Mouse (Mus musculus): ENCODE measurements around the gene A030005K14Rik. TPM values are rescaled to one million over a fixed set of nuclear protein-coding genes. Genes with fewer than 3 reads are reported as not detected.

Gene A030005K14Rik
- polyA plus RNA-seq, 1 experiment, result not detected

DNA sequence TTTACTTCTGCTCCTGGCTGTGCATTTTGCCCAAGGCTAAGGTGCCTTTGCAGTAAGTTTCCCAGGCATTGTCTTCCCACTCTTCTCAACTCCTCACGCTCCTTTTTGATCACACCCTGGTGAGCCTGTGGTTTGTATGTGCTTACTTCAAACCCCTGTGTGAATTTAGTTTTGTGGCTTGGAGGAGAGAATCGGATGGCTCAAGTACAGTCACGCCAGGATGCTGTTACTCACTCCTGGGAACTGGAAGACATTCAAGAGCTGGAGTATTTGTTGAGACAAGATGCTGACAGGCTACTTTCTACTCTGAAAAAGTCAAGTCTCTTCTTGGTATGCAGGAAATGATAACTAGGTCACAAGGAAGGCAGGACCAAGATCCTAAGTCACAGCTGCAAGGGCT, 32.1 kb upstream of the A030005K14Rik start:
- TF ChIP-seq POLR2A (IDR thresholded peaks at IDR 0.05; ENCODE audit: low read depth, low read length) (no peak), CTCF (IDR thresholded peaks at IDR 0.05; ENCODE audit: extremely low read depth, insufficient read length, insufficient replicate concordance, low read depth, low read length) (no peak)
- Histone ChIP-seq H3K4me1 (ENCODE audit: control insufficient read depth, insufficient read depth, insufficient read length, low read length) (peaks cover 3% of the 10 kb centered on the region; the same call in 1 of the 2 replicates), H3K27ac (ENCODE audit: insufficient read depth, low read depth, low read length) (no peak overlapping the region), H3K36me3 (ENCODE audit: control insufficient read depth, insufficient read depth, low read length) (no peaks in the 10 kb centered on the region), H3K27me3 (ENCODE audit: control insufficient read depth, insufficient read depth, low read length) (no peaks in the 10 kb centered on the region; the same call in 1 of the 2 replicates), H3K4me3 (ENCODE audit: low read depth, low read length) (no peak overlapping the region)
- WGBS, result 77% methylated on average over 3 of the region's 3 CpGs

DNA sequence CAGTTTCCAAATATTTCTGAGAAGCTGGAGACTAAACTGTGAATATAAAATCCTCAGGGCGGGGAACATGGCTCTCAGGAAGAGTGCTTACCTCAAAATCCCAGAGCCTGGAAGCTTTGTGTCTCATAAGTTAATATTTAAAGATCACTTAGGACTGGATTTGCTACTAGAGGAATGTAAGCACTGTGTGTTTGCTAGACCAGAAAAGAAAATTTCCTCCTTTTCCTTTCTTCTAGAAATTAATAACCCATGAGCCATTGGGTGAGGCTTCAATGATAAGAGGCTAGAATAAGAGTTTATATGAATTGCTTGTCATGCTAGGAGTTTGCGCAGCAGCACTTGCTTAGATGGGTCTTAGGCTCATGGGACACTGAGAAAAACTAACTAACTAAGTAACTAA, 25.6 kb upstream of the A030005K14Rik start:
- WGBS, result 49% methylated on average over 2 of the region's 2 CpGs
- no peak overlapping the region for H3K27ac ChIP-seq (ENCODE audit: insufficient read depth, low read depth, low read length)
- H3K36me3 ChIP-seq (ENCODE audit: control insufficient read depth, insufficient read depth, low read length), result no peaks in the 10 kb centered on the region
- no peaks in the 10 kb centered on the region for H3K27me3 ChIP-seq (ENCODE audit: control insufficient read depth, insufficient read depth, low read length)
- H3K4me1 ChIP-seq (ENCODE audit: control insufficient read depth, insufficient read depth, insufficient read length, low read length), result no peaks in the 10 kb centered on the region
- H3K4me3 ChIP-seq (ENCODE audit: low read depth, low read length), result no peak overlapping the region
- TF ChIP-seq POLR2A (IDR thresholded peaks at IDR 0.05; ENCODE audit: low read depth, low read length) (no peak), CTCF (IDR thresholded peaks at IDR 0.05; ENCODE audit: extremely low read depth, insufficient read length, insufficient replicate concordance, low read depth, low read length) (no peak)

DNA sequence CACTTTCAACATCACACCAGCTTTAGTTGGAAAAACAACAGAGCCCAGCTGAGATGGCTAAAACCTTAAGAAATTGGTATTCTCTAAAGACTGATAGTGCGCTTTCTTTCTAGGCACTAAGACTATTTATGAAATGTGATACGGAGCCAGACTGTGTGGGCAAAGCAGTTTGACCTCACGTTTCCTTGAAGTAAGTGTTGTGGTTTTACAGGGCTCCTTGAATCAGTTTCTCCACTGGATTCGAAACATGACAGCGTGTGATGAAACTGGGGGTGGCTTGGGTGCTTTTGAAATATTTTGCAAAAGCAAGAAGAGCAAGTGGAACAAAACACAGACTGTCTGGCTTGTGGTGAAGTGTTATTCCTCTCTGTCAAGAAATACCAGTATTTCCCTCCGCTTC, 17.8 kb upstream of the A030005K14Rik start:
- Histone ChIP-seq H3K27me3 (ENCODE audit: control insufficient read depth, insufficient read depth, low read length) (0 out of 2 replicates have a peak, but pooled peaks cover 5% of the 10 kb centered on the region), H3K4me1 (ENCODE audit: control insufficient read depth, insufficient read depth, insufficient read length, low read length) (no peaks in the 10 kb centered on the region), H3K36me3 (ENCODE audit: control insufficient read depth, insufficient read depth, low read length) (no peaks in the 10 kb centered on the region), H3K4me3 (ENCODE audit: low read depth, low read length) (no peak overlapping the region), H3K27ac (ENCODE audit: insufficient read depth, low read depth, low read length) (no peak overlapping the region)
- TF ChIP-seq CTCF (IDR thresholded peaks at IDR 0.05; ENCODE audit: extremely low read depth, insufficient read length, insufficient replicate concordance, low read depth, low read length) (no peak), POLR2A (IDR thresholded peaks at IDR 0.05; ENCODE audit: low read depth, low read length) (no peak)
- 83% methylated on average over 6 of the region's 6 CpGs for WGBS

DNA sequence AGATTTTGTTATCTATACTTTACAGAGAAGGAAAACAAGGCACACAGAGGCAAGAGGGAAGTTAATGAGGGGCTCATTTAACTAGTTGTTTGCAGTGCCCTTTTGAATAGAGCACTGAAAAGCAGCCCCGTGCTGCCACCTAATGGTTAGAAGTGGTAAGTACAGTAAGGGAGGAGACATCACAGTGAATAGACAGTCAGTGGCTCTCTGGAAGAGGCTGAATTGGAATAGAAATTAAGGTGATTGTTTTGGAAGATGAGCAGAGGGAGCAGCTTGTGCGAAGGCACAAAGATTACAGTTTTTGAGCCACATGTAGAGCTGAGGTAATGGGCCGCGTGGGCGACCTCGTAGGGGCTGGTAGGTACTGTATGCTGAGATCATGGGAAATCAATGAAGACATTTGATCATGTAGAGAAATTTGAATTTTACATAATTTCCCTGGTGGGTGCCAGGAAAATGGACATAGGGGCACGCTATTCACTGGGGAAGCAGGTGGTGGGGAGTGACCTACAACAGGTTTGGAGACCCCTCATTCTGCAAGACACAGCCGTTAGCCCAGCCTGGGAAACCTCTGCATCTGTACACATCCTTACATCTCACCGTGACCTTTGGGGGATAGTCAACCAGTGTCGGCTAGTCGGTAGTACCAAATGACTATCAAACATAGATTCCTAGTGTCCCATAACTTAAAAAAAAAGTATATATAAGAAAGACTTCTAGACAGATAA, 17.2 kb upstream of the A030005K14Rik start:
- Histone ChIP-seq H3K4me3 (ENCODE audit: low read depth, low read length) (no peak overlapping the region), H3K36me3 (ENCODE audit: control insufficient read depth, insufficient read depth, low read length) (no peaks in the 10 kb centered on the region), H3K4me1 (ENCODE audit: control insufficient read depth, insufficient read depth, insufficient read length, low read length) (no peaks in the 10 kb centered on the region), H3K27ac (ENCODE audit: insufficient read depth, low read depth, low read length) (no peak overlapping the region), H3K27me3 (ENCODE audit: control insufficient read depth, insufficient read depth, low read length) (0 out of 2 replicates have a peak, but pooled peaks cover 5% of the 10 kb centered on the region)
- 64% methylated on average over 11 of the region's 11 CpGs for WGBS
- TF ChIP-seq CTCF (IDR thresholded peaks at IDR 0.05; ENCODE audit: extremely low read depth, insufficient read length, insufficient replicate concordance, low read depth, low read length), result peak; percentile 27; the same call in 1 of the 2 replicates
- TF ChIP-seq POLR2A (IDR thresholded peaks at IDR 0.05; ENCODE audit: low read depth, low read length), result no peak

DNA sequence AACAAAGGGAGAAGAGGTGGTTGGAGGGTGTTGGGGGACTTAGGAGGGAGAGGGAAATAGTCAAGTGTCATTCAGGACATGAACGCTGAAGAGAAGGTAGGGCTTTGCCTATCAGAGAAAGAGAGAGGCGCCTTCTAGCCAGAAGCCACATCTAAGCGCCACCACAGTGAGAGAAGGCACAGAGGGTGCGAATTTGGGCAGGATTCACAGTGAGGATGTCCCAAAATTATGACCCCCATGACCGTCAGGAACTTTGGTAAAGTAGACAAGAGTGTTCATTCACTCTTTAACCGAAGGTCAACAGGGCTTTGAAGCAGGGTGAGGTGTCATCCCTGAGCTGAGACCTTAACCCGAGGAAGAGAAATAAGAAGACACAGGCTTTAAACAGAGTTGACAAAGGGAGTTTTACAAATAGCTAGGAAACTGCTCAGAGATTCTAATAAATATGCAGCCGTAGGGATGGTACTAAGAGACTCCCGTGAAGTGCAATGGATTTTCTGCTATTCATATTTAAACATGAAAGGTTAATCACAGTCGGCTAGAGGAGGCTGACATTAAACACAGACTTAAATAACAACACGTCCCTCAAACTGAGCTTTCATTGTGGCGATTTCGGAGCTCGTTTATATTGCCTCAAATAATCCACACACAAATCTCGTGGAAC, 16.5 kb upstream of the A030005K14Rik start:
- H3K4me3 ChIP-seq (ENCODE audit: low read depth, low read length), result no peak overlapping the region
- TF ChIP-seq CTCF (IDR thresholded peaks at IDR 0.05; ENCODE audit: extremely low read depth, insufficient read length, insufficient replicate concordance, low read depth, low read length) (no peak), POLR2A (IDR thresholded peaks at IDR 0.05; ENCODE audit: low read depth, low read length) (no peak)
- H3K4me1 ChIP-seq (ENCODE audit: control insufficient read depth, insufficient read depth, insufficient read length, low read length), result no peaks in the 10 kb centered on the region
- 51% methylated on average over 15 of the region's 15 CpGs for WGBS
- H3K27ac ChIP-seq (ENCODE audit: insufficient read depth, low read depth, low read length), result no peak overlapping the region
- H3K36me3 ChIP-seq (ENCODE audit: control insufficient read depth, insufficient read depth, low read length), result no peaks in the 10 kb centered on the region
- H3K27me3 ChIP-seq (ENCODE audit: control insufficient read depth, insufficient read depth, low read length), result 0 out of 2 replicates have a peak, but pooled peaks cover 5% of the 10 kb centered on the region

DNA sequence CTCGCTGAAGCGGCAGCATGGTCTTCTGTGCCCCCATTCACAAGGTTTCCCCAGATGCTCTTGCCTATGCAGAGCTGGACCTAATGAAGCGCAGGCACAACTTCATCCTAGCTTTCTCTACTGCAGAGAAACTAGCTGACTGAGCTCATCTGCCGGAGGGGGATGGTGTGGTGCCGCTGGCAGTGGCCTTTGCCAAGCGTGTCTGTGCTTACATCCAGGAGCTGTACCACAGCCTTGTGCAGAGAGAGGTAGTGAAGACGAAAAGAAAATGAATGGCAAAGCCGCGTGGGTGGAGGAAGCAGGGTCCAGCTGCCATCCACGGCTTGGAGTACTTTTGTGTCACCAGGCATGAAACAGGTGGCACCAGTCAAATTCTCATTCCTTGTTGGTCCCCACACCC, 8.0 kb upstream of the A030005K14Rik start:
- no peaks in the 10 kb centered on the region for H3K4me1 ChIP-seq (ENCODE audit: control insufficient read depth, insufficient read depth, insufficient read length, low read length)
- 90% methylated on average over 10 of the region's 10 CpGs for WGBS
- TF ChIP-seq POLR2A (IDR thresholded peaks at IDR 0.05; ENCODE audit: low read depth, low read length) (no peak), CTCF (IDR thresholded peaks at IDR 0.05; ENCODE audit: extremely low read depth, insufficient read length, insufficient replicate concordance, low read depth, low read length) (no peak)

DNA sequence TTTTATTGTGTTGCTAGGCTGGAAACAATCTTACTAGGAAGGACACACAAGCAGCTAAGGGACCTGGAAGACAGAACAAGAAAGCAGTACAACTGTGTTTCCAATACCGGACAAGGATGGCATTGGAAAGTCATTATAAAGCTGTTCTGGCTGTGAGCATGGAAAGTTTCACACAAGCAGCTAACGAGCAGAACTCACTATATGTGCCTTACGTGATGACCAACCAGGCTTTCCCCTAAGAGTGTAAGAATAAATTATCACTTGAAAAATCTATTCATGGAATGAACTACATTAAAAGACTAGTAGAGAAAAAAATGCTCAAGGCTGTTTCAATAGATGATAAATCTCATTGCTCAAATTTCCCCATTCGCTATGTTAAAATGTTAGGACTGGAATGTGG, 7.4 kb upstream of the A030005K14Rik start:
- no peak overlapping the region for H3K4me3 ChIP-seq (ENCODE audit: low read depth, low read length)
- H3K4me1 ChIP-seq (ENCODE audit: control insufficient read depth, insufficient read depth, insufficient read length, low read length), result no peaks in the 10 kb centered on the region
- no peak overlapping the region for H3K27ac ChIP-seq (ENCODE audit: insufficient read depth, low read depth, low read length)
- H3K36me3 ChIP-seq (ENCODE audit: control insufficient read depth, insufficient read depth, low read length), result no peaks in the 10 kb centered on the region
- 0 out of 2 replicates have a peak, but pooled peaks cover 4% of the 10 kb centered on the region for H3K27me3 ChIP-seq (ENCODE audit: control insufficient read depth, insufficient read depth, low read length)
- WGBS, result 95% methylated on average over 4 of the region's 4 CpGs
- TF ChIP-seq CTCF (IDR thresholded peaks at IDR 0.05; ENCODE audit: extremely low read depth, insufficient read length, insufficient replicate concordance, low read depth, low read length), result no peak

More for the DNA sequence above, 8.0 kb upstream of the A030005K14Rik start:
- Histone ChIP-seq H3K4me3 (ENCODE audit: low read depth, low read length) (no peak overlapping the region), H3K36me3 (ENCODE audit: control insufficient read depth, insufficient read depth, low read length) (no peaks in the 10 kb centered on the region), H3K27me3 (ENCODE audit: control insufficient read depth, insufficient read depth, low read length) (0 out of 2 replicates have a peak, but pooled peaks cover 4% of the 10 kb centered on the region), H3K27ac (ENCODE audit: insufficient read depth, low read depth, low read length) (no peak overlapping the region)
